Mouse (Mus musculus): ENCODE results near the gene Arf3. TPM values are rescaled to one million over a fixed set of nuclear protein-coding genes. Genes with fewer than 3 reads are reported as not detected.
A peak's percentile ranks its signal among the peaks of the same experiment; 100 is the strongest.

The Arf3 gene
- total RNA-seq, 2 experiments from 2014 or later: 20.8 to 20.9 TPM

DNA sequence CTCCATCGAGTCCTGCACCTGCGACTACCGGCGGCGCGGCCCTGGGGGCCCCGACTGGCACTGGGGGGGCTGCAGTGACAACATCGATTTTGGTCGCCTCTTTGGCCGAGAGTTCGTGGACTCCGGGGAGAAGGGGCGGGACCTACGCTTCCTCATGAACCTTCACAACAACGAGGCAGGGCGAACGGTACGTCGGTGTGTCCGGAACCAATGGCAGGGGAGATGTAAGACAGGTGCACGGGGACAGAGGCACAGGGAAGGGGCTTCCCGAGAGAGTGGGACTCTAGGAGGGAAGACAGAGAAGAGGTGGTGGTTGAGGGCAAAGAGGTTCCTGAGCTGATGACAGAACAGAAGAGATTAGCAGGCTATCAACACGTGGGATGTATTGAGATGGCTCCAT lies 28.8 kb upstream of the Arf3 start:
- intact Hi-C loops (cut with DNase I): loop anchor here (5.0 kb wide), 1 partner anchor 79 kb away; no protein-coding TSS in a partner anchor

DNA sequence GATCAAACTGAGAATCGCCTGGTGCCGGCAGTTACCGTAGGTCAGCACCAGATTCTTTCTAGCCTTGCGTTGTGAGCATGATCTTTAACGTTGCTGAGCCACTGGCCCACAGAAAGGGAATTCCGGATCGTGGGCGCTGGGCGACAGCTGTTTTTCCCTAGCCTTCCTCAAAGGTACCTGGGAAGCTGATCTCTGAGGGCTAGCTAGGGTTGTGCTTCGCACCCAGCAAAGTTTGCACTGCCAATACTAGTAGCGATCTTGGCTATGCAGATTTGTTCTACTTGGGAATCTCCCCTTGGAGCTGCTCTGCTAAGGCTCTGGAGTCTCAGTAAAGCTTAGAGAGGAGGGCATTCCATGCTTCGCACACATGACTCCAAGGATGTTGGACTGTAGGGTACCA lies 28.2 kb upstream of the Arf3 start:
- intact Hi-C loops (cut with DNase I): loop anchor here (5.0 kb wide), 1 partner anchor 79 kb away; no protein-coding TSS in a partner anchor
- no peak for DNase-seq

More for the DNA sequence above, 28.8 kb upstream of the Arf3 start:
- no peak for DNase-seq

DNA sequence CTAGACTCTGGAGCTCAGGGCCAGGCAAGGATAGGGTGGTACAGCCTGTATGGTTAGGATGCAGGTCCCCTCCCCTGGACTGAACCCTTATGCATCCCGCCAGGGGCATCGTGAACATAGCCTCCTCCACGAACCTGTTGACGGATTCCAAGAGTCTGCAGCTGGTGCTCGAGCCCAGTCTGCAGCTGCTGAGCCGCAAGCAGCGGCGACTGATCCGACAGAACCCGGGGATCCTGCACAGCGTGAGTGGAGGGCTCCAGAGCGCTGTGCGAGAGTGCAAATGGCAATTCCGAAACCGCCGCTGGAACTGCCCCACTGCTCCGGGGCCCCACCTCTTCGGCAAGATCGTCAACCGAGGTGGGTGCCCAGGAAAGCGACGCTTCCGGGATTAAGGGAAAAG lies 27.7 kb upstream of the Arf3 start:
- intact Hi-C loops (cut with DNase I): loop anchor here (5.0 kb wide), 1 partner anchor 78 kb away; no protein-coding TSS in a partner anchor
- DNase-seq: peak in 1 of 2 experiments; percentile 9

DNA sequence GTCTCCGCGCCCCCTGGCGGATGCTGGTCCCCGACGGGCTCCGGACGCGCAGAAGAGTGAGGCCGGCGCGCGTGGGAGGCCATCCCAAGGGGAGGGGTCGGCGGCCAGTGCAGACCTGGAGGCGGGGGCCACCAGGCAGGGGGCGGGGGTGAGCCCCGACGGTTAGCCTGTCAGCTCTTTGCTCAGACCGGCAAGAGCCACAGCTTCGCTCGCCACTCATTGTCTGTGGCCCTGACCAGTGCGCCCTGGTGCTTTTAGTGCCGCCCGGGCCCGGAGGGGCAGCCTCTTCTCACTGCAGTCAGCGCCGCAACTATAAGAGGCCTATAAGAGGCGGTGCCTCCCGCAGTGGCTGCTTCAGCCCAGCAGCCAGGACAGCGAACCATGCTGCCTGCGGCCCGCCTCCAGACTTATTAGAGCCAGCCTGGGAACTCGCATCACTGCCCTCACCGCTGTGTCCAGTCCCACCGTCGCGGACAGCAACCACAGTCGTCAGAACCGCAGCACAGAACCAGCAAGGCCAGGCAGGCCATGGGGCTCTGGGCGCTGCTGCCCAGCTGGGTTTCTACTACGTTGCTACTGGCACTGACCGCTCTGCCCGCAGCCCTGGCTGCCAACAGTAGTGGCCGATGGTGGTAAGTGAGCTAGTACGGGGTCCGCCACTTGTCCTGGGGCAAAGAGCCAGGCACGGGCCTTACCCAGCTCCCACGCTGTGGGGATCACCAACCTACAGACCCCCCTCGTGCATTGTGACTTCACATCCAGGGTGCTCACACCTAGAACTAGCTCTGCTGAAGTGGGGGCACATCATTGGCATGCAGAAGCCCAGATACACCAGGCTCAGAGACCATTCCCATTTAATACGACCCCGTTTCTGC lies 26.9 kb upstream of the Arf3 start, which contains the start of gene Wnt1:
TSS of gene Wnt1 (plus strand) at position 197 of the 875 bp plus-strand sequence.
- intact Hi-C loops (cut with DNase I): loop anchor here (5.0 kb wide), 1 partner anchor 78 kb away; no protein-coding TSS in a partner anchor
- peak; percentile 67 to 70 for DNase-seq

DNA sequence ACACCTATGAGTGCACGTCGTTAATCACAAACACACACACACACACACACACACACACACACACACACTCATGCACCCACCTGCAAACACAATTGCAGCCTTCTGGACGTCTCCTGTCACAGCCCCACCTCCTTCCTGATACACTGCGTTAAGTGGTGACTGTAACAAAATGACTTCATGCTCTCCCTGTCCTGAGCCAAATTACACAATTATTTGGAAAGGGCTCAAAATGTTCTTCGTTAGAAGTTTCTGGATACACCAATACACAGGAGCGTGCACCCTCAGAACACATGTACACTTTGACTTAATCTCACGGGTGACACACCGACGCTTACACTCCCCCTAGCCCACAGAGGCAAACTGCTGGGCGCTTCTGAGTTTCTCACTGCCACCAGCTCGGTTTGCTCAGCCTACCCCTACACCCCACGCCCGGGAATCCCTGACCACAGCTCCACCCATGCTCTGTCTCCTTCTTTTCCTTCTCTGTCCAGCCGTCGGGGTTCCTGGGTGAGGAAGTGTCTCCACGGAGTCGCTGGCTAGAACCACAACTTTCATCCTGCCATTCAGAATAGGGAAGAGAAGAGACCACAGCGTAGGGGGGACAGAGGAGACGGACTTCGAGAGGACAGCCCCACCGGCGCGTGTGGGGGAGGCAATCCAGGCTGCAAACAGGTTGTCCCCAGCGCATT lies 26.1 kb upstream of the Arf3 start:
- intact Hi-C loops (cut with DNase I): no loop called here
- DNase-seq: peak in 1 of 2 experiments; percentile 7

DNA sequence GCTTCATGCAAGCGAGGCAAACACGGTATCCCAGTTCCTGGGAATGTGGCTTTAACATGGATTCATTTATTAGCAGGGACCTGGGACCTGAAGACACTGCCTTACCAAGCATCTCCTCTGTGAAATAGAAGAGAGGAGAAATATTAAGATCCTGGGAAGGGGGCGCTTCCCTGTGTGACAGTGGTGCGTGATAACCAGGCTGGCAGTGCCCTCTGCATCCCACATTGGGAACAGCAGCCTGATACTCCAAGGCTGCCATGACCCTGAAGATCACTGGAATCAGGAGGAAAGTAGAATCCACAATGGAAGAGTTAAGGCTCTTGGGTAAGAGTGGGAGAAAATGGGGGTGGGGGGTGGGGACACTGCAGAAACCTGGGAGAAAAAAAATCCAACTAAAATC lies 24.9 kb upstream of the Arf3 start:
- intact Hi-C loops (cut with DNase I): no loop called here
- DNase-seq: no peak

DNA sequence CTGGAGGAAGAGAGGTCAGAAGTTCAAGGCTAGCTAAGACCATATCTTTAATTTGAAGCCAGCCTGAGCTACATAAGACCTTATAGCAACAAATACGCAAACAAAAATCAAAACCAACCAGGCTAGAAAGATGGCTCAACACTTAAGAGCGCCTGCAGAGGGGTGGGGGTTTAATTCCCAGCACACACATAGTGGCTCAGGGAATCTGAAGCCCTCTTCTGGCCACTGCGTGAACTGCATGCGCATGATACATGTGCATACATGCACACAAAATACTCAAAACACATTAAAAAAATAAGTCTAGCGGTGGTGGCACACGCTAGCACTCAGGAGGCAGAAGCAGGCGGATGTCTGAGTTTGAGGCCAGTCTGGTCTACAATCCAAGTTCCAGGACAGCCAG lies 22.7 kb upstream of the Arf3 start:
- no peak for DNase-seq
- intact Hi-C loops (cut with DNase I): no loop called here

DNA sequence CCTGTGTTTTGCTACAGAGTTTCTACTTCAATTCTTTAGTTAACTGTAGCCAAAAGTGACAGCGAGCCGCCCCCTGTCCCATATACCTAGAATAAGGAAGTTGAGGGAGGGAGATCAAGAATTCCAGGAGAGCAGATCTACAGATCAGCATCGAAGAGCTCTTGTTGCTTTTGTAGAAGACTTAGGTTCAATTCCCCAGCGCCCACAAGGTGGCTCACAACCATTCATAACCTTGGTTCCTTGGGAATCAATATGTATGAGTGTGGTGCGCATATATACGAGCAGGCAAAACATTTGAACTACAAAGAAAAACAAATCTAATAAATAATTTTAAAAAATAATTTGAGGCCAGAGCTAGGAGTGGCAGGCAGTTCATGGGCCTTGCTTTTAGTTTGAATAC lies 18.2 kb upstream of the Arf3 start:
- intact Hi-C loops (cut with DNase I): no loop called here
- no peak for DNase-seq

DNA sequence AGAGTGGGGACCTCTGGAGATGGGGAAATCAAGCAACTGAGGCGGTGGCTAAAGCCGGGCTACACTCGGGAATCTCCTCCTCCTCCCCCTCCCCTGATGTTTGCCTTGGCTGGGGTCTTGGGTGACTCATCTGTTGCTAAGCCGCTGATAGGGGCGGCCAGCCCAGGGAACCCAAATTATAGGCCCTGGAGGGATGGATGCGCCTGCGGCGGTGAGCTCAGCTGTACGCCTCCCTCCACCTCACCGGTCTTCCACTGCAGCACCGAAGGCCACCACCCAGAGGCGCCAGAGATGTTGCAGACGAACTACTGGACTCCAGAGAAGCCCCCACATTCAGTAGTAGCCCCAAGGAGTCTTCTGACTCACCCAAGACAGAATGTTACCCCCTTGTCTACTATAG lies 17.6 kb upstream of the Arf3 start:
- intact Hi-C loops (cut with DNase I): no loop called here
- DNase-seq: peak; percentile 53 to 61

DNA sequence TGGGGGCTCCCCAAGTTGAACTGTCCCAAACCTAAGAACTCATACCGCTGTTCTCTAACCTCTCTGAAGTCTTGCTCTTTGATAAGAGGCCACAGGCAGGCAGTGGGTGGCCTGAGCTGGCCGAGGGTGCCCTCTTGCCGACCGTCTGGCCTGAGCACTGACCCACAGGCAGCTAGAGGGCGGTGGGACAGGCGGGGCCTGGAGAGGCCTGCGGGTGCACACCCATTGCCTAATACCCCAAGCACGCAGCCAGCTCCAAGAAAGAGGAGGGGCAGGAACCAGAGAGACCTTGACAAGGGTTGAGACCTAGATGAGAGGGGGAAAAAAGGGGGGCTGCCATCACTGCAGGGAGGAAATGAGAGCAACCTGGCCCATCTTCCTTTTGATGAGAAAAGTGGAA lies 17.1 kb upstream of the Arf3 start:
- intact Hi-C loops (cut with DNase I): no loop called here

DNA sequence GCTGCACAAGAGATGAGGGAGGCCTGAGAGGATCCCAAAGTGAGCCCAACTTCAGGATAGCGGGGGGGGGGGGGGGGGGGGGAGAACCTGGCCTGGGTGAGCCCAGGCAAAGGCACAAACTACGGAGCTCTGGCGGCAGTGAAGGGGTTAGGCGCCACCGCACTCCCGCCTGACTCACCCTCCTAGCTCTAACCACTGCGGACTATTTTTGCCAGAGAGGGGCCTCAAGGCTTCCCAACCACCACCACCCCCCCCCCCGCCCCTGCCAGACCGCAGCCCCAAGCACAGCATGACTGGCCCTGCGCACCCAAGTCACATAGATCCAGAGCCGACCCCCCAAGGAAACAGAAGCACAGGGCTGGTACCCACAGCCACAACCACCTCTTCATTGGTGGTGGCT lies 15.8 kb upstream of the Arf3 start:
- no peak for DNase-seq
- intact Hi-C loops (cut with DNase I): no loop called here

More for the DNA sequence above, 17.1 kb upstream of the Arf3 start:
- peak in 1 of 2 experiments; percentile 36 for DNase-seq

DNA sequence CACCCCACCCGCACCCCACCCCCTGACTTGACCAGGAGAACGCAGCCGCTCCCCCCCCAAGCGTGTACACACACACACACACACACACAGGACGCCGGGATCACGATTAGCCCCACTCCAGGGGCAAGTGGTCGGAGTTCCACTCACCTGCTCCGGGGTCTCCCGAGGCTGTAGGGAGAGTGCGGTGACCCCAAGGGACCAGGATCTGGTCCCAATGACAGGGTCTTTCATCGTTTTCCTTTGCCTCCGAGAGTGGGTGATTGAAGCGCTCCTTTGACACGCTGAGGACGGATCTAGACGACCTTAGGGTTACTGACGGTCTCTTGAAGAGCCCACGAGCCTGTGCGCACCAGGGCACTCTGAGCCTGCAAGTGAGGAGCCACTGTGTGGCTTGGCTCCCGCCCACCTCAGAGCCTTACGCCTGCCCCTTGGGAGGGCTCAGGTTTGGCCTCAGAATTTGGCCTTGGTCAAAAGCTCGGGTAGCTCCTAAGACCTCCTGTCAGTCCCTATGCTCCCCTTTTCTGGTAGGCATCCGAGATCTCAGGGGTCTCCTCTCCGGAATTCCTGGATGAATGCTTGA lies 15.3 kb upstream of the Arf3 start:
- intact Hi-C loops (cut with DNase I): no loop called here
- no peak for DNase-seq

DNA sequence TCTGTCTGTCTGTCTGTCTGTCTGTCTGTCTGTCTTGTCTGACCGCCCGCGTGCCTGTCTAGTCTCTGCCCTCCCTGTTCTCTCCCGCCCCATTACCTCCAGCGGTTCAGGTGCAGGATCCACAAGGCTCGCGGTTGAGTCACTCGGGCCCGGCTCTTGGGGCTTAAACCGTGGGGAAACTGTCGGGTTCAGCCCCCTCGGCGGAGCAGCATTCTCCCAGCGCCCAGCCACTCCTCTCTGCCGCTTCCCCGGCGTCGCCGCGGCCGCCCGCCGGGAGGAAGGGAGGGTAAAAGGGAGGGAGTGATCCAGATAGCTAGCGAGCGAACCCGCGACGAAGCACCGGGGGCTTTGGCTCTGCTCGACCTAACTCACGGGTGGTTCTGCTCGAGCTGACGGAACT lies 14.7 kb upstream of the Arf3 start, which contains the start of gene Wnt10b:
TSS of gene Wnt10b (minus strand) at position 389 of the 400 bp plus-strand sequence.
- DNase-seq: no peak
- intact Hi-C loops (cut with DNase I): no loop called here

DNA sequence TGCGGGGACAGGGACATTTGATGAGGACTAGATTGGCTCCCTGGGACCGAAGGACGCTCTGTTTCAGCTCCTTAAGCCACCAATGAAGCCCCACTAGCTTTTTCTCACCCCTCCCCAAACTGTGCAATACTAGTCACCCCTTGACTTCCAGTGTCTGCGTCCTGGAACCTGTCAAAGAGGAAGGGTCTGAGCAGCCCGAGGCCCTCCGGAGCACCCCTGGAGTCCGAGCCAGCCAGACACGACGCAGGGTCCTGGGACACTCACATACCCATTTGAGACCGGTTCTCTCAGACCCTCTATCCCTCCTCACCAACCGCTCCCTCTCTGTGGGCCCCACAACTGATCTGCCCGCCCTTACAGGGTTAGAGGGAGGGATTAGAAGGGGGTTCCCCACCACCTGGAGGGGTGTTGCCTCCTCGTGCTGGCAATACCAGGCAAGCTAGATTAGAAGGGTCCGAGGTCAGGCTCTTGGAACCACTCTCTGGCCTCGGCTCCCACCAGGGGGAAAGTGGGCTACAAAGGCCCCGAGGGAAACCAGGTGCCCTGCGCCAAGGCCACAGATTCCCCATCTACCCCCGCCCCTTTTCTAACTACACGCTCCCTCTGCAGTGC lies 14.1 kb upstream of the Arf3 start:
- intact Hi-C loops (cut with DNase I): no loop called here
- no peak for DNase-seq

DNA sequence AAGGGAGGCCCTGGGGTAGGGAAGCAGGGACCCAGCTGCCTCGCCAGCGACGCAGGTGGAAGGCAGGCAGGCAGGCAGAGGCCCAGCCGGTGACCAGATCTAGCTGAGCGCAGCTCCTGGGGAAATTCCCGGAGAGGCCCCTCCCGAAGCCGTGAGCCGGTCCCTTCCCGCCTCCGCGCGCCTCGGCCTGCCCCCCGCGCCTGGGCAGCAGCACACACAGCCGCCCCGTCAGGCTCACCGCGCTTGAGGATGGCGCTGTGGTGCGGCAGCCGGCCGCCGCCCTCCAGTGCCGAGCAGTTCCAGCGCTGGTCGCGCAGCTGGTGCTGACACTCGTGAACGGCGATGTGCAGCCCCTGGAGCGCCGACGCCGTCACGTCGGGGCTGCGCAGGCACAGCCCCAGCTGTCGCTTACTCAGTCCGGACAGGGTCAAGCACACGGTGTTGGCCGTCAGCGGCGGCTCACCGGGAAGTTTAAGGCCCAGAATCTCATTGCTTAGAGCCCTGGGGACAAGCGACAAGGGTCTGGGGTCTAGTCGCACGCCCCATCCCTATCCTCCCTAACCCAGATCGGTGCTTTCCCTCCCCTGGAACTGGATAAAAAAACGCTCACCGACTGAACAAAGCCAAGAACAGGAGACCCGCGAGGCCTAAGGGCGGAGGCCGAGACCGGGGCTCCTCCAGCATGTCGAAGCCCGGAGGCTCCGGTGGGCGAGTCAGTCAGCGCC lies 13.4 kb upstream of the Arf3 start:
- intact Hi-C loops (cut with DNase I): no loop called here
- no peak for DNase-seq

DNA sequence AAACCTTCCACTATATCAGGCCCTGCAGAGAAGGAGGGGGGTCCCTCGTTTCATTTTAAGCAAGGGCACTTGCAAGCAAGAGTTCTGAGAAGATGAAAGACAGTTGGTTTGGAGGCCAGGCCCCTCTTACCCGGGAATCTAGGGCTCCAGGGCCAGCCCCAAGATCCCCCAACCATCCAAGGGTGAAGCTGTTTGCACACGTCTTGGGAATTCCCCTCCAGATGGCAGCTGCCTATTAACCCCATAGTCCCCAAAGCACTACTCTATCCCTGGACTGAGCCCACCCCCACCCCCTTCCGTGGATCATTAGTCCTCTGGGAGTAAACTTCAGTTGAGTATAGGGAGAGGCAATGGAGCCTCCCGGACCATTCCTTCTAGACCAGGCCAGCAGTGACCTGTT lies 12.5 kb upstream of the Arf3 start:
- DNase-seq: no peak
- intact Hi-C loops (cut with DNase I): no loop called here

DNA sequence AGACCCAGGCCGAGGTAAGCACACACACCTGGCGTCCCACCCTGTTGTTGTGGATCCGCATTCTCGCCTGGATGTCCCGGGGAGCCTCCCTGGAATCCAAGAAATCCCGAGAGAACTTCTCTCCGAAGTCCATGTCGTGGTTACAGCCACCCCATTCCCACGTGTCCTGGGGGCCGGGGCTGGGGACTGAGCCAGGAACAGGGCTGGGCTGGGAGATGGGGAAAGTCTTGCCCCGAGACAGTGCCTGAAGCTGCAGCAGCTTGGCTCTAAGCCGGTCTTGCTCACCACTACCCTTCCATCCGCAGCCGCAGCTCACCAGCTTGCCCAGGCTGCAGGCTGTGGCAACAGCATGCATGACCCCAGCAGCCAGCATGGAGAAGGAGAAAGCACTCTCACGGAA lies 11.1 kb upstream of the Arf3 start:
- DNase-seq: no peak
- intact Hi-C loops (cut with DNase I): no loop called here

DNA sequence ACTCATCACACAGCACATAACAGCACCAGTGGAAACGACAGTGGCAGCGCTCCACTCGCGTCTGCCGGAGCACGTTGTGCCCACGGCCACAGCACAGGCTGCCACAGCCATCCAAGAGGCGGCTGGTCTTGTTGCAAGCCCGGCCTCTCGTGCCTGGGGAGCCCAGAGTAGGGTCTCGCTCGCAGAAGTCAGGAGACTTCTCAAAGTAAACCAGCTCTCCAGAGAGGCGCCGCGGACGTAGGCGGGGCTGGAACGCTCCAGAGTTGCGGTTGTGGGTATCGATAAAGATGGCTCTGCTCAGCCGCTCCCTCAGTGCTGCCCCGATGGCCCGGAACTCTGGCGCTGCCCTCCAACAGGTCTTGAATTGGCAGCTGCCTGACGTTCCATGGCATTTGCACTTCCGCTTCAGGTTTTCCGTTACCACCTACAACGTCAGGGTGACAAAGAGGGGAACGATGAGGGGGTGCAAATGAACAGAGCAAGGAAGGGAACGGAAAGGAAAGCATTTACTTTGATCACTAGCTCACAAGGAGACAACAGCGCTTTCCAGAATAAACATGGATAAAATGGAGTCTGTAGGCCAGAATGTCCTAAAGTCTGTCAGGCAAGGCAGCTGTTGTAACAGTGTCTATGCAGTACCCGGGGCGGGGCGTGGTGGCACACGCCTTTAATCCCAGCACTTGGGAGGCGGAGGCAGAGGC lies 9.6 kb upstream of the Arf3 start:
- intact Hi-C loops (cut with DNase I): no loop called here
- DNase-seq: no peak

DNA sequence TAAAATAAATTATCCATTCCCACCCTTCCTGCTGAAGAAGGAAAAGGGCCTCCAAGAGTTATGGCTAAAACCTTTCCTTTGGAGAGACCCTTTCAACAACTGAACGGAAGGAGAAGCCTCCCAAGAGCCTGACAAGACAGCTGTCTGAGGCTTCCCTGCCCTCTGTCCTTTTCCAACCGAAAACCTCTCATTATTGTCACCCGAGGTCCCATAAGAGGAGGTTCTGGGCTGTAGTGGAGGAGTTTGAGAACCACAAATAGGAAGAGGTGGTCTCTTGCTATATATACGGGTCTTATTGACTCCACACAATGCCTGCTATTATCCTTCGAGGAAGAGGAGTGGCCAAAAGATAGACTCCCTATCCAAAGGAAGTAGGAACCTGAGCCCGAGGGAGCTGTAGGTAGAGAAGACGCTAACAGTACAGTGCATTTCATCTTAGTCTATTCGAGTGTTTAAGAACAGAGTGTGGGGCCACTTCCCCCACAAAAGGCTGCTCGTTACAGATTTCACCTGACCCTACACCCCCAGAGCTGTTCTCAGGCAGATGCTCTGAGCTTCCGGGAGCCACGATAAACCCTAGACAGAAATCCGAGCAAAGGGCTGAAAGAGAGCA lies 8.9 kb upstream of the Arf3 start:
- DNase-seq: no peak
- intact Hi-C loops (cut with DNase I): no loop called here
